Mouse (Mus musculus): ENCODE measurements around the gene Clk4.

DNA sequence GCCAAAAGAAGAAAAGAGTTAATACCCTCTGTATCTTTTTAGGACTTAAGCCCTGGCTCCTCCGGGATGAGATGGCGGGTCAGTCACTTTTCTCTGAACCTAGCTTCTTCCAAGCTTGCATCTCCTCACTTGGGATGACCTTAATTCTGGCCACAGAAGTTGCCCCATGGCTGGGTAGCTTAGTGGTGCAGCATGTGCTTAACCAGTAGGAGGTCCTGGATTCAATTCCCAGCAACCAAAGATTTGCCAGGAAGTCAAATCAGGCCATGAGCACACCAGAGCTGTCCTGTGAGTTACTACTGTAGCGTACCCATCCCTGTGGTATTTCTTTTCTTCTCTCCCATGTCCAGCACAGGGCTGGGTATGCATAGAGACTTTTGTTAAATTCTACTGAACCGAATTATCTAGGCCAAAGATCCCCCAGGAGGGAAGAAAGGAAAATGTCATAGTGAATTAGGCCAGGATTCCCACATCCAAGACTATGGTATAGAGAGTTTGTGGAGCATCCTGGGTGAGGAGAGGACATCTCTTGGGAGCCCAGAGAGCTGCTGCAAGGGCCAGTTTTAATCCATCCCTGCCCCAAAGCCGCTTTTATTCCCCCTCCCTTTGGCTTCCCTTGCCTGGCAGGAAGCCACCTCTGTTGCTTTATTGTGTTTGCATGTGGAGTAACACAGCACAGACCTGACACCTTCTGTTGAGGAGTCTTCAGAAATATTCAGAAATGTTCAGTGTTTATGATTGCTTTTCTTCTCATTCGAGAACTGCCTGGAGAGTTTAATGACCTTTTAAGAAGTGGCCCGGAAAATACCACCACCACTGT, 54.7 kb downstream of the Clk4 start:
- no peak for TF ChIP-seq GATA1 (IDR thresholded peaks at IDR 0.05; ENCODE audit: low read length)
- TF ChIP-seq TAL1 (IDR thresholded peaks at IDR 0.05; ENCODE audit: low read length) = no peak

Data from erythroblast, embryonic 14.5 days (primary cell).